Mouse (Mus musculus): ENCODE measurements around the gene Gm49333.

The Gm49333 gene

DNA sequence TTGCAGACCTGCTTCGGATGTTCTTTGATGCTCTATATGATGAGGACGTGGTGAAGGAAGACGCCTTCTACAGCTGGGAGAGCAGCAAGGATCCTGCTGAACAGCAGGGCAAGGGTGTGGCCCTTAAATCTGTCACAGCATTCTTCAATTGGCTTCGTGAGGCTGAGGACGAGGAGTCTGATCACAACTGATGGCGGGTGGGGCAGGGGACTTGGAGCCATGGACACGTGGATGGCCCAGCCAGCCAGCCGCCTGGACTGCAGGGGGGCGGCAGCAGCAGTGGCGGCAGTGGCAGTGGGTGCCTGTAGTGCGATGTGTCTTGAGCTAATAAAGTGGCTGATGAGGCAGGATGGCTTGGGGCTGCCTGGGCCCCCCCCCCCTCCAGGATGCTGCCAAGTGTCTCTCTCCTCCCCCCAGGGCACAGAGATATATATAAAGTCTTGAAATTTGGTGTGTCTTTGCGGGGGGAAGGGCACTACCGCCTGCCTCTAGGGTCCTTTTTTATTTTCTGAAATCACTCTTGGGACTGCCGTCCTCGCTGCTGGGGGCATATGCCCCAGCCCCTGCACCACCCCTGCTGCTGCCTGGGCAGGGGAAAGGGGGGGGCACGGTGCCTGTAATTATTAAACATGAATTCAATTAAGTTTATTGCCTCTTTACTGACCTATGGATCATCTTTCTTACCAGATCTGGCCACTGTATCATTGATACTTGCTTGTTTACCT lies 81.0 kb downstream of the Gm49333 start:
- DNase-seq: no peak

DNA sequence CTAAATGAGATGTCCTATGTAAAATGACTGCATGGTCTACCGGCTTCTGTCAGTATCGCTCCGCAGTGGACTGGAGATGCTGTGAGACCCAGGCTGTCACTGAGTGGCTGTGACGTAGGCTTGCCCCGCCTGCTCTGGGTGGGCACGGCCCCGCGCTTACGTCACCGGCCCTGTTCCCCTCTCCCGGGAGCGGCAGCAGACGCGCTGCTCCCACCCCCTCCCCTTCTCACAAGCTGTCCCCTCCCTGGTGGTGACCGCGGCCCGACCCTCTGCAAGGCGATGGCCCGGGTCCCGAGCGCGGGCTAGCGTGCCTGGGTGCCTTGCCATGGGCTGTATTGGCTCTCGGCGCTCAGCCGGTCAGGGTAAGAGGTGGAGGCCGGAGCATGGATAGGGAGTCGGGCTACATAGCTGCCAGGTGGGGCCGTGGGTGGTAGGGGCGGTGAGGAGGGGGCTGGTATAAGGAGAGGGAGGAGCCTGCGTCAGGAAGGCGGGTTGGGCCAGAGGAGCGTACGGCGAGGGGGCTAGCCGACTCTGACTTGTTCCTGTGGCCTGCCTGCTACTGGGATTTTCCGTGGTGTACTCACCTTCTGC lies 81.8 kb downstream of the Gm49333 start, which contains the start of gene Fam131a:
Fam131a (plus strand) TSS at position 131 of the 591 bp plus-strand sequence.
- DNase-seq: peak; percentile 95

DNA sequence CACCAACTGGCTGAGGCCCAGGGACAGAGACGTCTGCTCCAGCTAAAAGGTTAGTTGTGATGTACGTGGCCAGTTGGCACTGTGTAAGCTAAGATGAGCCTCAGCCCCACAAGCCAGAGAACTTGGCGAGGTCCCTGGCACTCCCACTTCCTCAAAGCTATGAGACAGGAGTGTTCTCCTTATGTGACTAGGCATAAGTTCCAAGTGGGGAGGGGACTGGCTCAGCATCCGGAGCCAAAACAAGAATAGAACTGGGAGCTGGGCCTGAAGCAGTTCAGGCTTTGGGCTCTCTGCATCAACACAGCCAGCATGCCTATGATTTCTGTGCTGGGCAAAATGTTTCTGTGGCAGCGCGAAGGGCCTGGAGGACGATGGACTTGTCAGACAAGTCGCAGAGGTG lies 83.4 kb downstream of the Gm49333 start:
- DNase-seq: no peak

Measured in retina, postnatal 1 day (tissue).